Mouse (Mus musculus): Measurements from ENCODE around the gene Slc12a4.

Slc12a4 gene

GRCm38 (mm10) chr8:105930602-105931001, 35.3 kb downstream of the Slc12a4 start:
- DNase-seq: peak; percentile 84

- no peak for DNase-seq
Observed at GRCm38 (mm10) chr8:105925123-105925522, 40.8 kb downstream of the Slc12a4 start.

- DNase-seq: no peak
Observed at GRCm38 (mm10) chr8:105919390-105919789, 46.5 kb downstream of the Slc12a4 start.

- DNase-seq: no peak
Observed at GRCm38 (mm10) chr8:105900941-105901616, 64.8 kb downstream of the Slc12a4 start.

- DNase-seq: peak; percentile 94
Observed at GRCm38 (mm10) chr8:105900180-105900940, 65.5 kb downstream of the Slc12a4 start, which contains the start of gene Pskh1. TSS of gene Pskh1 (plus strand) at chr8:105900441.

GRCm38 (mm10) chr8:105897801-105898480, 68.0 kb downstream of the Slc12a4 start:
- no peak for DNase-seq

All from kidney, adult 18-20 months (tissue).